Mouse (Mus musculus) embryonic fibroblast, embryonic 13.5 days (primary cell): ENCODE results near the gene Pmp22.

Experiments used
- CTCF ChIP-seq: IDR thresholded peaks from 2 replicates; pipeline ENCODE4 v1.5.1; 2011; ENCODE audit warnings: mild to moderate bottlenecking, control low read depth, low read length, moderate library complexity, borderline replicate concordance; ENCODE audit not compliant: insufficient read depth
- POLR2A ChIP-seq: IDR thresholded peaks from 2 replicates; pipeline ENCODE4 v1.6.1; 2011; ENCODE audit warnings: low read depth, mild to moderate bottlenecking, control low read depth, low read length, moderate library complexity

GRCm38 (mm10) chr11:63126976-63127375 is 1.8 kb upstream of the Pmp22 start:
- TF ChIP-seq POLR2A (no peak), CTCF (no peak)
